Mouse (Mus musculus) cerebellum, adult 11 months (tissue): ENCODE results near the gene Rprd1b.

Source experiments
- DNase-seq: peaks from one replicate; pipeline ENCODE4 v3.0.0; 2022

Rprd1b gene

DNA sequence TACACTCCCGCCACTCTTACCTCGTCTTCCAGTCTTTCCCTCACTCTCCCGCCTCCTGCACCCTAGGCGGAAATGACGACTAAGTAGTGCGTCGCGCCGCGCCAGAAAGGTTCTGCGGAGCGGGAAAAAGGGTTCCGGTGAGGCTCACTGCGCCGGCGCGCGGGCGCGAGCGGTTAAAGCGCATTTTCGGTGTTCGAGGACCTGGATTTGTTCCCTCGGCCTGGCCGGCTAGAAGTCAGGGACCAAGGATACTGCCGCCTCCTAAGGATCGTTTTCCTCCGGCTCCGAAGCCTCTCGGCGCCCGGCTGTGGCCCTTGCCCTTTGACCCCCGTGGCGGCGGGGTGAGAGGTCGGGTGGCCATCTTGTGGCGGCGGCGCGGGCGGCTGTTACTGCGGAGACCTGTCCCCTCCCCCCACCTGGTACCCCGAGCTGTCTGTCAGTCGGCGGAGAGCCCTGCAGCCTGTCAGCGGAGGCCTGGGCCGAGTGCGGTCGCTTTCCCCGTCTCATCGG, at the start of gene Rprd1b, which contains the start of gene Tti1:
Gene Rprd1b (plus strand): TSS at position 144 of the 510 bp plus-strand sequence.
Gene Tti1 (minus strand): TSS at position 80 of the 510 bp plus-strand sequence.
- DNase-seq = peak; percentile 90

GRCm38 (mm10) chr2:157979241-157979640, 49.1 kb upstream of the Rprd1b start:
- no peak for DNase-seq

- DNase-seq = no peak
These were observed 45.6 kb upstream of the Rprd1b start for GRCm38 (mm10) chr2:157982727-157983126.

DNA sequence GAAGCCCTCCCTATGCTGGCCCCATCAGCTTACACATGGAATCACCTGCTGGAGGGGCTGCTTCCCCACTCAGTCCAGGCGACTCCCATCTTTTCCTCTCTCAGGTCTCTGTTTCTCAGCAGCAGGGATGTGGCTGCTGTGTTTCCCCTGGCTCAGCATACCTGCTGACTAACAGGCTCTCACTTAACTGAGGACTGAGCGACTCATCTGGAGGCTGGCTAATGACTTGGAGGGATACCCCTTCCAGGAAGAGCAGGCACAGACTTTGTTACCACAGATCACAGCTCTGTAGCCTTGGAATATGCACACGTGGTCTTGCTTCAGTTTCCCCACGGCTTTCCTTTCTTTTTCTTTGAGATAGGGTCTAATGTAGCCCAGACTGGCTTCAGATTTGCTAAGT, 45.0 kb upstream of the Rprd1b start:
- DNase-seq = no peak

GRCm38 (mm10) chr2:157985611-157986010, 42.7 kb upstream of the Rprd1b start:
- peak; percentile 22 for DNase-seq

DNA sequence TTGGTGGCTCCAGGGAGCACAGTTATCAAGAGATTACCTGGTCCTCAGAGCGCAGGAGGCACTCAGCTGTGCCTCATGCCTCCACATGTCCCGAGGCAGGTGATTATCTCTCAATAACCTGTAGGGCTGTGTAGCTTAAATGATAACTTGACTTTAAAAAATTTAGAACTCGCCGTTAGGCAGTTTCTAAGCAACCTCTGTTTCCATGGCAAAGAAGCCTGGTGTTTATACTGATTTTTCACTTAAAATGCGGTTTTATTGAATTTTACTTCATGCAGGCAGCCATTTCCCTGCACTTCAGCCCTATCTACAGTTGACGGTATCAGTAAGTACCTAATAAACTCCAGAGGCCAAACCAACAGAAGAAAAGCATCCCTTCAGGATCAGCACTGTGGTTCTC, 42.1 kb upstream of the Rprd1b start:
- no peak for DNase-seq

DNA sequence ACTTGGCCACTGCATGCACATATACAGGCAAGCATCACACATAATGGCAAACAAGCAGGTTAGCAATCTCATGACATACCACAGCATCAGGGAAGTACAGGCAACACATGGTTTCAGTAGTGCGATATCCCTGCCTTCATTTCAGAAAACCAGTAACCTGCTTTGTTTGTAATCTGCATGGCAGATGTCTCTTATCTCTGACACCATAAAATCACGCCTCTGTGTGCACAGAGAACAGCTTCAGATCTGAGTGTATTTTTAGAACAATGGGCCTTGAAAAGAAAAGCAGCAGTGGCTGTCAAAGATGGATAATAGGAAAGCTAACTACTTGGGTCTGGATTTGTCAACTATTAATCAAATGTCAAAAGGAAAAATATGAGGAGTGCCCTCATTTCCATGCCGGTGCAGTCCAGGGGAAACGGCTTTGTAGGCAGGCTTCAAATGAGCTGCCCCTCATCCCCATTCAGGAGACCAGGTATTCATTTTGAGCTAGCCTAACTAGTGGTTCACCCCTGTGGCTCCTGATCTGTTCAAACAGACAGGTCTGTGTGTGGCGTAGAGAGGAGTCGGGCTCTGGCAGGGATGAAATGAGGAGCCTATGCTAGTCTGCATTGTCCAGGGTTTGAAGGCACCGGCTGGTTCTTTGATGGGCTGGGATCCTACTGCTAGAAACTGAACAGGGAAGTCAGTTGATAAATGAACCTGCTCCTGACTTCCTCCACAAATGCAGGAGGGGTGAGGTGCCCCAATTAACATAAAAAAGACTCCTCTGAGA, 39.7 kb upstream of the Rprd1b start:
- no peak for DNase-seq

- no peak for DNase-seq
These were observed 38.4 kb upstream of the Rprd1b start for GRCm38 (mm10) chr2:157989946-157990345.

- DNase-seq = no peak
These were observed 37.3 kb upstream of the Rprd1b start for GRCm38 (mm10) chr2:157991026-157991425.

GRCm38 (mm10) chr2:157992501-157992900, 35.8 kb upstream of the Rprd1b start:
- no peak for DNase-seq

GRCm38 (mm10) chr2:157998817-157999216, 29.5 kb upstream of the Rprd1b start:
- DNase-seq = peak; percentile 64

- no peak for DNase-seq
These were observed 23.7 kb upstream of the Rprd1b start for GRCm38 (mm10) chr2:158004620-158005019.

GRCm38 (mm10) chr2:158005641-158006040, 22.7 kb upstream of the Rprd1b start:
- DNase-seq = no peak

- DNase-seq = no peak
These were observed 18.9 kb upstream of the Rprd1b start for GRCm38 (mm10) chr2:158009373-158009772.

DNA sequence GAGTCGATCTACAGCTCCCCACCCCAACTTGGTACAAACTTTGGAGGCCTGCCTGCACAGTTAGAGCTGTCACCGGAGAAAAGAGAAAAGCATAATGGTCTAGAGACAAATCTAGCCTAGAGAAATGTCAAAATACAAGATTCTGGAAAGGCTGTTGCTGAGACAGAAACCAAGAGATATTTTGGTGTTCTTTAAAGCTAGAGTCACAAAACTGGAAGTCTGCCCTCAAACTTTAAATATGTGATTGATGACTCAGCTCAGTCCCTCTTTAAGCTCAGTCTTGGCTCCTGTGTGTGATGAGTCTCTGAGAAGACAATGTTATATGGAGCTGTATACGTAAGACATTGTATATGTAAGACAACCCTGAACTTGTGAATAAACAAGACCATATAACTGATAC, 15.7 kb upstream of the Rprd1b start:
- DNase-seq = no peak

- no peak for DNase-seq
These were observed 11.0 kb upstream of the Rprd1b start for GRCm38 (mm10) chr2:158017330-158017729.

- DNase-seq = no peak
These were observed 393 bp upstream of the Rprd1b start for GRCm38 (mm10) chr2:158027855-158028353.

DNA sequence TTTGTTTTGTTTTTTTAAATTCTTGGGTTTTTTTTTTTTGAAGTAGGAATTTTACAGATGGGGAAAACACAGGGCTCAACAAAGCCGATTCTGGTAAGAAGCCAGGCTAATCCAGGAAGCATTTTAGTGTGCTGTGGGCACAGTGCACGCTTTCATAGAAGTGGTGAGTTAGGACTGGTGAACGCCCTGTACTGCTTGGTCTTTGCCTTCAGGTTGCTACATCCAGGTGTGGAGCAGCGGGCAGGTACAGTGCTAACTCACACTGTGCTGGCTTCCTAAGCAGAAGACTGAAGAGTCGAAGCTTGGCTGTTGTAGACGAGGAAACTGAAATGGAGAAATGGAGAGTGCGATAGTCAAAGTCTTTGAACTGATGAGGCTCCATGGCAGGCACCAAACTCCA, 1.7 kb downstream of the Rprd1b start:
- no peak for DNase-seq

DNA sequence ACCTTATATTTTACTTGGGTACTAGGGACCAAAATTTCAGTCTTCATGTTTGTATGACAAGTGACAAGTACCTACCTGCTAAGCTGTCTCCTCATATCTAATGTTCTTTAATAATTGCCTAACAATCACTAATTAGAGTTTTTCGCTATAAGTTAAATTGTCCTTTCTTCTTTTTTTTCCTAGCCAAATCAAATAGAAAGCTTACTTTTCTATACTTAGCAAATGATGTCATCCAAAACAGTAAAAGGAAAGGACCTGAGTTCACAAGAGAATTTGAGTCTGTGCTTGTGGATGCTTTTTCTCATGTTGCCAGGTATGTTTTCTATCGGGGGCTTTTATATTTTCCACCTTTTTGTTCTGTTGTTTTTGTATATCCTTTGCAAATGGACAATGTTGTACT, 7.5 kb downstream of the Rprd1b start:
- no peak for DNase-seq

- no peak for DNase-seq
These were observed 8.1 kb downstream of the Rprd1b start for GRCm38 (mm10) chr2:158036408-158036807.

DNA sequence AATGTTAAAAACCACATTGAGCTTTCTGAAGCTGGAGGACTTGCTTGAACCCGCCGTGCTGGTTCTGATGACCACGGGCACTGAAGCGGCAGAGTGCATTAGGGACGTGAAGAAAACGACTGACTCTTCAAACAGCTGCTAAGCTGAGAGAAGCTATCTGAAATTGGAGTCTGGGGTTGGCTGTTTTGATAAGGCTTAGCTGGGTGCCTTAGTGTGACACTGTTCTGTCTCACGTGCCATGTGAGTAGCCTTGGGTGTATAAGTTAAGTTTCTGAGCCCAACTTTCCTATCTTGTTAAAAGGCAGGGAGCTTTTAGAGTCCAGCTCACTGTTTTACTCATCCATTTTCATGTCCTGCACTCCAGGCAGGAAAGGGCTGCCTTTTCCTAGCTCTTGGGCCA, 8.7 kb downstream of the Rprd1b start:
- DNase-seq = no peak

GRCm38 (mm10) chr2:158037571-158037970, 9.3 kb downstream of the Rprd1b start:
- no peak for DNase-seq

DNA sequence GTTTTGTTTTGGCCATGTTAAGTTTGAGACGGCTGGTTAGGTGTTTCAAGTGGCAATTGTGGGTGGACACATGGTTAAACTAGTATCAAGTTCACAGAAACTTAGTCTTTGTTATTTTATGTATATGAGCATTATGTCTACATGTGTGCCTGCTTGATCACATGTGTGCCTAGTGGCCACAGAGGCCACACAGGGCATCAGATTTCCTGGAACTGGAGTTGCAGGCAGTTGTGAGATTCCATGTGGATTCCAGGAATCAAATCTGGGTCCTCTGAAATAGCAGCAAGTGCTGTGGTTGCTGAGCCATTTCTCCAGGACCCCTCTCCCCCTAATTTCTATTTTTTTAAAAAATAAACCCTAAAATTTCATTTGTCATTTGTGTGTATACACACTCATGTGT, 11.4 kb downstream of the Rprd1b start:
- DNase-seq = no peak

DNA sequence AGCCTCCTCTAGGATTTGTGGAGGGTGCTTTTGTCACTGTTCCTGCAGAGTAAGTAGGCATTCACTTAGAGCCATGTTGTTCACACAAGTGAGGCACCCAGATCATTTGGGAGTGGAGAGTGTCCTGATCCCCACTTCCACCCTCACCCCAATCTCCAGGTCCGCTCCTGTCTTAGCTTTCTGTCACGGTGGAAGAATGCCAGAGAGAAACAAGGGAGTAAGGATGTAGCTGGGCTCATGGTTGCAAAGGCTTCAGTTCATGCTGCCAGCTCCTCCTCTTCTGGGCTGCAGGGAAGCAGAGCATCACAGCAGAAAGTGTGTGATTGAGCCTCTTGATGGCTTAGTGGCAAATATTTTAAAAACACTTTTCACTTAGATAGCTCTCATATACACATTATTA, 12.1 kb downstream of the Rprd1b start:
- no peak for DNase-seq

GRCm38 (mm10) chr2:158043504-158043903, 15.2 kb downstream of the Rprd1b start:
- DNase-seq = no peak
